Mouse (Mus musculus): ENCODE measurements around the gene Tenm3.

Tenm3 gene

GRCm38 (mm10) chr8:48522004-48522403 lies 321.7 kb downstream of the Tenm3 start:
- DNase-seq (ENCODE audit: low spot score in 2 of 2): no peak

GRCm38 (mm10) chr8:48517431-48517830 lies 326.3 kb downstream of the Tenm3 start:
- no peak for DNase-seq (ENCODE audit: low spot score in 2 of 2)

GRCm38 (mm10) chr8:48514230-48514629 lies 329.5 kb downstream of the Tenm3 start:
- DNase-seq (ENCODE audit: low spot score in 2 of 2): no peak

GRCm38 (mm10) chr8:48513801-48514200 lies 329.9 kb downstream of the Tenm3 start:
- DNase-seq (ENCODE audit: low spot score in 2 of 2): no peak

GRCm38 (mm10) chr8:48511546-48511945 lies 332.2 kb downstream of the Tenm3 start:
- no peak for DNase-seq (ENCODE audit: low spot score in 2 of 2)

- no peak for DNase-seq (ENCODE audit: low spot score in 2 of 2)
These were observed 332.6 kb downstream of the Tenm3 start for GRCm38 (mm10) chr8:48511137-48511536.

- DNase-seq (ENCODE audit: low spot score in 2 of 2): no peak
These were observed 334.8 kb downstream of the Tenm3 start for GRCm38 (mm10) chr8:48508641-48509599.

- no peak for DNase-seq (ENCODE audit: low spot score in 2 of 2)
These were observed 335.8 kb downstream of the Tenm3 start for GRCm38 (mm10) chr8:48507719-48508501.

GRCm38 (mm10) chr8:48492491-48492890 lies 351.3 kb downstream of the Tenm3 start:
- no peak for DNase-seq (ENCODE audit: low spot score in 2 of 2)

- DNase-seq (ENCODE audit: low spot score in 2 of 2): no peak
These were observed 353.1 kb downstream of the Tenm3 start for GRCm38 (mm10) chr8:48490635-48491165.

GRCm38 (mm10) chr8:48489936-48490634 lies 353.7 kb downstream of the Tenm3 start:
- no peak for DNase-seq (ENCODE audit: low spot score in 2 of 2)

GRCm38 (mm10) chr8:48489417-48489816 lies 354.3 kb downstream of the Tenm3 start:
- DNase-seq (ENCODE audit: low spot score in 2 of 2): no peak

- no peak for DNase-seq (ENCODE audit: low spot score in 2 of 2)
These were observed 354.9 kb downstream of the Tenm3 start for GRCm38 (mm10) chr8:48488809-48489208.

- DNase-seq (ENCODE audit: low spot score in 2 of 2): no peak
These were observed 359.6 kb downstream of the Tenm3 start for GRCm38 (mm10) chr8:48484143-48484542.

GRCm38 (mm10) chr8:48481709-48482671 lies 361.8 kb downstream of the Tenm3 start:
- no peak for DNase-seq (ENCODE audit: low spot score in 2 of 2)

GRCm38 (mm10) chr8:48477371-48477935 lies 366.3 kb downstream of the Tenm3 start:
- DNase-seq (ENCODE audit: low spot score in 2 of 2): no peak

- DNase-seq (ENCODE audit: low spot score in 2 of 2): no peak
These were observed 366.9 kb downstream of the Tenm3 start for GRCm38 (mm10) chr8:48476896-48477295.

- DNase-seq (ENCODE audit: low spot score in 2 of 2): no peak
These were observed 376.1 kb downstream of the Tenm3 start for GRCm38 (mm10) chr8:48467633-48468032.

GRCm38 (mm10) chr8:48458373-48458772 lies 385.4 kb downstream of the Tenm3 start:
- no peak for DNase-seq (ENCODE audit: low spot score in 2 of 2)
